Mouse (Mus musculus): ENCODE results near the gene Sdk1. TPM values are rescaled to one million over a fixed set of nuclear protein-coding genes. Genes with fewer than 3 reads are reported as not detected.

The Sdk1 gene
- total and polyA plus RNA-seq, 2 experiments from 2014 or later, result 2.2 to 58.4 TPM

DNA sequence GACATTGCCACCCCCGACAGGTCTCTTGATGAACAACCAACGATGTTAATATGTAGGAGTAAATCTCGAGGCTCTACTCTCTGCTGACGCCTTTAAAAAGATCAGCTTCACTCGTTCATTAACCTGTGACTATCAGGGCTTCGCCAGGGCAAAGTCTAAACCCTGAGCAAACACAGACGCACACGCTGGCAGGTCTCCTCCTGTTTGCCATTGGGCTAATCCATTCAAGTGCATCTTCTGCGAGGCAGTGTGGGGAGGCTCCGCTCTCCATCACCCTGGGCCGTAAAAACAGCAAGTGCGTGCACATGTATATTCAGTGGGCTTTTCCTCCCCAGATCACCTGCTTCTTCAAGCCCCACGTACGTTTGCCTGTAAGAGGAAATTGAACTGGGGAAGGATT is 940.6 kb downstream of the Sdk1 start:
- Histone ChIP-seq H3K9ac (replicated peaks; ENCODE audit: low read length) (no peak overlapping the region), H3K4me2 (ENCODE audit: low read depth, low read length) (no peak overlapping the region), H3K4me3 (ENCODE audit: low read length) (no peak overlapping the region), H3K27me3 (ENCODE audit: insufficient read depth, low read length) (no peaks in the 10 kb centered on the region; the same call in 1 of the 2 replicates), H3K9me3 (ENCODE audit: low read length) (0 out of 2 replicates have a peak, but pooled peaks cover 2% of the 10 kb centered on the region), H3K36me3 (ENCODE audit: insufficient read depth, low read length) (no peaks in the 10 kb centered on the region), H3K27ac (no peak overlapping the region), H3K4me1 (ENCODE audit: insufficient read depth, low read length) (peaks cover 9% of the 10 kb centered on the region; the same call in 1 of the 2 replicates)
- no peak for ATAC-seq
- no peak for DNase-seq (ENCODE audit: low spot score)
- no peak for TF ChIP-seq CTCF (IDR thresholded peaks at IDR 0.05; ENCODE audit: low read depth)
- 70% methylated on average over 14 of the region's 14 CpGs for WGBS

DNA sequence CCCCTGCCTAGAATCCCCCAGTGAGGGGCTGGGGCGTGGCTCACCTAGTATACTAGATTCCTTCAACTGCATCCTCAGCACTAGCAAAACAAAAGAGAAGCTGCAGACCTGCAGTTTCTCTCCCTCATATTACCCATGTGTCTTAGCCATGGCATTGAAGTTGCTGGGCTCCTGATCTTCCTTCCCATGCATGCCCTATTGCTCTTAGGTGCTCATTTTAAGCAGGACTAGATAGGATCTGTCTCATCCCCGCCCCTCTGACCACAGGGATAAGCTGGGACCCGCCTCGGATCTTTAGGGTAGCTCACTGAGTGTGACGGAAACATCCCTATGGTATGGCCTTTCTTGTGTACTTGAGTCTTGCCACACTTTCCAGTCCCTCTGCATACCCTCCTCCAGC is 947.5 kb downstream of the Sdk1 start:
- Histone ChIP-seq H3K9ac (replicated peaks; ENCODE audit: low read length) (no peak overlapping the region), H3K9me3 (ENCODE audit: low read length) (0 out of 2 replicates have a peak, but pooled peaks cover 2% of the 10 kb centered on the region), H3K4me2 (ENCODE audit: low read depth, low read length) (no peak overlapping the region), H3K4me3 (ENCODE audit: low read length) (no peak overlapping the region), H3K27ac (no peak overlapping the region), H3K4me1 (ENCODE audit: insufficient read depth, low read length) (no peaks in the 10 kb centered on the region), H3K27me3 (ENCODE audit: insufficient read depth, low read length) (no peaks in the 10 kb centered on the region), H3K36me3 (ENCODE audit: insufficient read depth, low read length) (no peaks in the 10 kb centered on the region)
- DNase-seq (ENCODE audit: low spot score) (no peak), ATAC-seq (no peak)
- TF ChIP-seq CTCF (IDR thresholded peaks at IDR 0.05; ENCODE audit: low read depth), result no peak
- WGBS, result 81% methylated on average over 5 of the region's 5 CpGs

DNA sequence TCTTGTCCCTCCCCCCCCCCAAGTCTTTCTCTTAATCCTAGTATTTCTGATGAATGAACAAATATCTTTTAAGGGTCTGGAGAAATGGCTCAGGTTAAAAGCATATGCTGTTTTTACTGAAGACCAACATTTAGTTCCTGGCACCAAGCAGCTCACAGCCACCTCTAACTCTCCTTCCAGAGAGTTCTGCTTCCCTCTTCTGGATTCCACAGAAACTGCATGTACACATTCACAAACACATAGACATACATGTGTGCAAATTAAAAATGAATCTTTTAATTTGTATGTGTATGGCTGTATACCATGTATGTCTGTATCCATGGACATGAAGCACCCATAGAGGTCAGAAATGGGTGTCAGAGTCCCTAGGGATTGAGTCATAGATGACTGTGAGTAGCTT is 968.6 kb downstream of the Sdk1 start:
- Histone ChIP-seq H3K4me2 (ENCODE audit: low read depth, low read length) (no peak overlapping the region), H3K27ac (no peak overlapping the region), H3K27me3 (ENCODE audit: insufficient read depth, low read length) (no peaks in the 10 kb centered on the region), H3K9ac (replicated peaks; ENCODE audit: low read length) (no peak overlapping the region), H3K36me3 (ENCODE audit: insufficient read depth, low read length) (no peaks in the 10 kb centered on the region), H3K4me1 (ENCODE audit: insufficient read depth, low read length) (no peaks in the 10 kb centered on the region), H3K9me3 (ENCODE audit: low read length) (no peaks in the 10 kb centered on the region), H3K4me3 (ENCODE audit: low read length) (no peak overlapping the region)
- peak; percentile 61 for TF ChIP-seq CTCF (IDR thresholded peaks at IDR 0.05; ENCODE audit: low read depth)
- ATAC-seq, result no peak
- DNase-seq (ENCODE audit: low spot score), result no peak

DNA sequence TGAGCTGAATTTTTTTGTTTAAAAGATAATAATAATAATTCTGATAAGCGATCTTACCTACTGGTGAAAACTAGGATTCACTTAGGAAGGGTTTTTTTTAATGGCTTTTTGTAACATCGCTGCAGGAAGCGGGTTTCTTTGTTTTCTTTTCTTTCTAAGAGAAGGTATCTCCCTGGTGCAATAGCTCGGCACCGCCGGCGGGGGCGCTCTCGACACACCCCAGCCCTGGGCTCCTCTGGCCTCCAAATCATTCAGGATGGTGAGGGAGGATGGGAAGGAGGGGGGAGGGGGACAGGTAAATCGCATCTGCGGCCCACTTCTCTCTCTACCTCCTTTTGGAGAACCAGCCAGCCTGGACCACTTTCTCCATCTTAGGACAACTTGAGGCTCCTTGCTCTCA is 971.0 kb downstream of the Sdk1 start:
- 69% methylated on average over 11 of the region's 11 CpGs for WGBS
- H3K36me3 ChIP-seq (ENCODE audit: insufficient read depth, low read length), result no peaks in the 10 kb centered on the region

DNA sequence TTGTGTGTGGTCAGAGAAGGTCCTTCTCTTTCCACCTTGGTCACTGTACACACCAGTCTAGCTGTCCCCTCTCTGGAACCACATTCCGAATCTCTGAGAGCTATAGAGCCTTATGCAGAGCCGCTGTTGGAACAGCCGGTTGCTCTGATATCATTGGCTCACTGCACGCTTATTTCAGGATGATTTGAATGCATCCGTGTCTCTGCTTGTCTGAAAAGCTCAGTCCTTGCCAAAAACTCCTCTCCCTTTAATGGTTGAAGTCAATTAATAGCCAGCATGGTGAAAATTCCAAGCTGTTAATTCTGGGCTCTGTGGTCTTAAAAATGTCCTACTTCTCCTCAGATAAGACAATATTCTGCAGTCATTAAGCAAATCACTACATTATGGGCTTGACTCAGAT is 974.7 kb downstream of the Sdk1 start:
- DNase-seq (ENCODE audit: low spot score), result peak; percentile 53
- no peak overlapping the region for H3K4me2 ChIP-seq (ENCODE audit: low read depth, low read length)
- 34% methylated on average over 5 of the region's 5 CpGs for WGBS
- H3K36me3 ChIP-seq (ENCODE audit: insufficient read depth, low read length), result no peaks in the 10 kb centered on the region
- H3K9me3 ChIP-seq (ENCODE audit: low read length), result no peaks in the 10 kb centered on the region
- H3K4me1 ChIP-seq (ENCODE audit: insufficient read depth, low read length), result no peaks in the 10 kb centered on the region; the same call in 1 of the 2 replicates
- no peak for ATAC-seq
- no peaks in the 10 kb centered on the region for H3K27me3 ChIP-seq (ENCODE audit: insufficient read depth, low read length)
- H3K4me3 ChIP-seq (ENCODE audit: low read length), result no peak overlapping the region
- no peak for TF ChIP-seq CTCF (IDR thresholded peaks at IDR 0.05; ENCODE audit: low read depth)
- no peak overlapping the region for H3K9ac ChIP-seq (replicated peaks; ENCODE audit: low read length)
- H3K27ac ChIP-seq, result no peak overlapping the region

More for the DNA sequence above, 971.0 kb downstream of the Sdk1 start:
- H3K9me3 ChIP-seq (ENCODE audit: low read length), result no peaks in the 10 kb centered on the region
- no peaks in the 10 kb centered on the region; the same call in 1 of the 2 replicates for H3K4me1 ChIP-seq (ENCODE audit: insufficient read depth, low read length)
- DNase-seq (ENCODE audit: low spot score) (no peak), ATAC-seq (no peak)
- no peak overlapping the region for H3K4me3 ChIP-seq (ENCODE audit: low read length)
- H3K4me2 ChIP-seq (ENCODE audit: low read depth, low read length), result no peak overlapping the region
- H3K27me3 ChIP-seq (ENCODE audit: insufficient read depth, low read length), result no peaks in the 10 kb centered on the region
- no peak overlapping the region for H3K9ac ChIP-seq (replicated peaks; ENCODE audit: low read length)
- TF ChIP-seq CTCF (IDR thresholded peaks at IDR 0.05; ENCODE audit: low read depth), result no peak
- no peak overlapping the region for H3K27ac ChIP-seq

DNA sequence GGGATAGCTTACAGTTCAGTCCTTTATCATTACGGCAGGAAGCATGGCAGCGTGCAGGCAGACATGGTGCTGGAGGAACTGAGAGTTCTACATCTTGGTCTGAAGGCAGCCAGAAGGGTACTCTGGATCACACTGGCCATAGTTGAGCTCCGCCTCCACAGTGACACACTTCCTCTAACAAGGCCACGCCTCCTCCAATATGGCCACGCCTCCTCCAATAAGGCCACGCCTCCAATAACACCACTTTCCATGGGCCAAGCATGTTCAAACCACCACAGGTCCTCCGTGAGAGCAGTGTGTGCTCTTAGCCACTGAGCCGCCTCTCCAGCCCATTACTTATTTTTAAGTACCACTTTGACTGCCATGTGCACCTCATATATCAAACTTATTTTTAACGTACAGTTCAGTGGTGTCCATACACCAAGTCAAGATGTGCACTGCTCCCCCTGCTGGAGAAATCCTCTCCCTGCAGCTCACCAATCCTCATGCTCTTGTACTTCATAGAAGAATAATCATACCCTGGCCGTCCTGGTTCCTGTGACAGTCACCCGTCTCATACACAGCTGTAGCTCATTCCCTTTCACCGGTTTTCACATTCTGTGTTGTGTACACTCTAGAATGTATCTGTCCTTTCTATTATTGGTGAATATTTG is 979.7 kb downstream of the Sdk1 start:
- no peaks in the 10 kb centered on the region for H3K36me3 ChIP-seq (ENCODE audit: insufficient read depth, low read length)

More for the DNA sequence above, 979.7 kb downstream of the Sdk1 start:
- H3K4me2 ChIP-seq (ENCODE audit: low read depth, low read length), result no peak overlapping the region
- H3K27me3 ChIP-seq (ENCODE audit: insufficient read depth, low read length), result no peaks in the 10 kb centered on the region
- peak; percentile 62 for TF ChIP-seq CTCF (IDR thresholded peaks at IDR 0.05; ENCODE audit: low read depth)
- no peaks in the 10 kb centered on the region; the same call in 1 of the 2 replicates for H3K4me1 ChIP-seq (ENCODE audit: insufficient read depth, low read length)
- H3K27ac ChIP-seq, result no peak overlapping the region
- 95% methylated on average over 12 of the region's 12 CpGs for WGBS
- ATAC-seq, result no peak
- H3K9ac ChIP-seq (replicated peaks; ENCODE audit: low read length), result no peak overlapping the region
- H3K4me3 ChIP-seq (ENCODE audit: low read length), result no peak overlapping the region
- no peak for DNase-seq (ENCODE audit: low spot score)
- H3K9me3 ChIP-seq (ENCODE audit: low read length), result no peaks in the 10 kb centered on the region

Data from hindbrain, postnatal 0 days (tissue).